In genomic region chr1:74643926-74644325, GRCm38 (mm10) we compare ENCODE assay signal across 11 mouse cellular contexts. TPM values are rescaled to one million over a fixed set of nuclear protein-coding genes. Genes with fewer than 3 reads are reported as not detected.
DNase-seq lines count a peak whose midpoint lies in the region; ATAC-seq and TF ChIP-seq lines count a peak whose summit lies in the region.
"Had no signal": no experiment of that assay in that cellular context is flagged by ENCODE, and none has a peak within 500 bp of the region (broad histone marks: within the 10 kb centered on the region; RNA-seq: fewer than 3 reads in every experiment).

No protein-coding gene starts in this region.

- H3K36me3 ChIP-seq in hindbrain, embryonic 11.5 days (ENCODE audit: control insufficient read depth, insufficient read depth, low read length): no peaks in the 10 kb centered on the region
- no peaks in the 10 kb centered on the region for H3K36me3 ChIP-seq in hindbrain, embryonic 13.5 days
- no peaks in the 10 kb centered on the region for H3K36me3 ChIP-seq in thymus, adult 2 months (ENCODE audit: control insufficient read depth, insufficient read depth, low read length)
- no peaks in the 10 kb centered on the region for H3K36me3 ChIP-seq in heart, postnatal 0 days (replicated peaks; ENCODE audit: control insufficient read depth, insufficient read depth, low read length)
- H3K36me3 ChIP-seq: limb, embryonic 13.5 days had no signal

- no peak overlapping the region for H3K4me3 ChIP-seq in hindbrain, embryonic 11.5 days (ENCODE audit: low read depth, low read length)
- no peak overlapping the region for H3K4me3 ChIP-seq in hindbrain, embryonic 13.5 days
- no peak overlapping the region for H3K4me3 ChIP-seq in thymus, adult 2 months (ENCODE audit: control insufficient read depth, insufficient read depth, low read length)
- H3K4me3 ChIP-seq in heart, postnatal 0 days (ENCODE audit: low read depth, low read length): no peak overlapping the region
- H3K4me3 ChIP-seq: limb, embryonic 13.5 days had no signal

- H3K27ac ChIP-seq in hindbrain, embryonic 11.5 days (ENCODE audit: low read depth, low read length): no peak overlapping the region
- H3K27ac ChIP-seq in hindbrain, embryonic 13.5 days: no peak overlapping the region
- no peak overlapping the region for H3K27ac ChIP-seq in thymus, adult 2 months (ENCODE audit: control insufficient read depth, insufficient read depth, low read length)
- no peak overlapping the region for H3K27ac ChIP-seq in heart, postnatal 0 days (ENCODE audit: low read depth)
- H3K27ac ChIP-seq: limb, embryonic 13.5 days had no signal

- no peaks in the 10 kb centered on the region for H3K9me3 ChIP-seq in hindbrain, embryonic 11.5 days (ENCODE audit: control insufficient read depth, low read length)
- no peaks in the 10 kb centered on the region for H3K9me3 ChIP-seq in hindbrain, embryonic 13.5 days
- no peaks in the 10 kb centered on the region for H3K9me3 ChIP-seq in heart, postnatal 0 days (replicated peaks; ENCODE audit: control insufficient read depth, low read length)
- H3K9me3 ChIP-seq: limb, embryonic 13.5 days had no signal

- no peaks in the 10 kb centered on the region for H3K27me3 ChIP-seq in hindbrain, embryonic 11.5 days (ENCODE audit: control insufficient read depth, insufficient read depth, low read length)
- no peaks in the 10 kb centered on the region for H3K27me3 ChIP-seq in hindbrain, embryonic 13.5 days
- no peaks in the 10 kb centered on the region for H3K27me3 ChIP-seq in thymus, adult 2 months (ENCODE audit: control insufficient read depth, insufficient read depth, low read length)
- H3K27me3 ChIP-seq in heart, postnatal 0 days (ENCODE audit: control insufficient read depth, insufficient read depth, low read length): no peaks in the 10 kb centered on the region
- H3K27me3 ChIP-seq: limb, embryonic 13.5 days had no signal

- no peak for ATAC-seq in hindbrain, embryonic 11.5 days (ENCODE audit: low FRiP score)
- no peak for ATAC-seq in hindbrain, embryonic 13.5 days (ENCODE audit: low FRiP score)
- ATAC-seq in heart, postnatal 0 days (ENCODE audit: insufficient read depth, low read depth): peak; percentile 39; the same call in 1 of the 2 replicates

- H3K4me1 ChIP-seq in hindbrain, embryonic 11.5 days (replicated peaks; ENCODE audit: control insufficient read depth, insufficient read depth, low read length): no peaks in the 10 kb centered on the region
- H3K4me1 ChIP-seq in hindbrain, embryonic 13.5 days (replicated peaks): no peaks in the 10 kb centered on the region
- no peaks in the 10 kb centered on the region for H3K4me1 ChIP-seq in thymus, adult 2 months (replicated peaks; ENCODE audit: control insufficient read depth, insufficient read depth, low read length)
- H3K4me1 ChIP-seq in heart, postnatal 0 days (ENCODE audit: control insufficient read depth, insufficient read depth): no peaks in the 10 kb centered on the region
- H3K4me1 ChIP-seq: limb, embryonic 13.5 days had no signal

- no peak for TF ChIP-seq CTCF in thymus, adult 2 months (IDR thresholded peaks at IDR 0.05; ENCODE audit: borderline replicate concordance, control insufficient read depth, extremely low read depth, insufficient read depth, low read length, poor library complexity)
- peak; percentile 65 for TF ChIP-seq CTCF in heart, postnatal 0 days (IDR thresholded peaks at IDR 0.05; ENCODE audit: low read depth)

- TF ChIP-seq EP300 in heart, postnatal 0 days (IDR thresholded peaks at IDR 0.05; ENCODE audit: low read depth): no peak

- DNase-seq in hindbrain, embryonic 11.5 days (ENCODE audit: low spot score): peak; percentile 35
- DNase-seq in thymus, adult 2 months: peak; percentile 13
- no peak for DNase-seq in thymus, postnatal 36 days
- peak; percentile 65 for DNase-seq in heart, postnatal 0 days (ENCODE audit: low spot score)
- DNase-seq in yolk sac, embryonic 10.5 days (ENCODE audit: low spot score): peak; percentile 28
- no peak for DNase-seq in right cerebral cortex, postnatal 36 days (ENCODE audit: low spot score in 2 of 2)
- no peak for DNase-seq in spleen, adult 18-20 months
- DNase-seq: cerebellum, adult 9-11 months; gastrocnemius, postnatal 25 days had no signal

- H3K4me2 ChIP-seq in hindbrain, embryonic 11.5 days (replicated peaks; ENCODE audit: low read depth, low read length): no peak overlapping the region
- no peak overlapping the region for H3K4me2 ChIP-seq in hindbrain, embryonic 13.5 days
- H3K4me2 ChIP-seq in heart, postnatal 0 days (ENCODE audit: low read depth, low read length): no peak overlapping the region
- H3K4me2 ChIP-seq: limb, embryonic 13.5 days had no signal

- no peak overlapping the region for H3K9ac ChIP-seq in hindbrain, embryonic 11.5 days (ENCODE audit: low read depth, low read length)
- no peak overlapping the region for H3K9ac ChIP-seq in hindbrain, embryonic 13.5 days
- no peak overlapping the region for H3K9ac ChIP-seq in heart, postnatal 0 days (replicated peaks; ENCODE audit: low read depth, low read length)
- H3K9ac ChIP-seq: limb, embryonic 13.5 days had no signal

- no peak for TF ChIP-seq POLR2A in thymus, adult 2 months (IDR thresholded peaks at IDR 0.05; ENCODE audit: control insufficient read depth, extremely low read depth, insufficient read depth, low read length, poor library complexity)

RNA-seq across cellular contexts. Expression of gene Ttll4, which starts 17.6 kb away (rescaled TPM):
- polyA plus RNA-seq in hindbrain, embryonic 11.5 days (2014; fragmentation: Nextera tagmentation; extraction: Ambion mirVana): 25.6 and 38.0 TPM in 2 replicates
- 11.9 and 13.3 TPM in 2 replicates for polyA plus RNA-seq in hindbrain, embryonic 13.5 days (2015; fragmentation: Nextera tagmentation; extraction: Ambion mirVana)
- 45.7 and 51.4 TPM in 2 replicates for polyA plus RNA-seq in thymus, adult 2 months (2012; rRNA removed)
- total RNA-seq in heart, postnatal 0 days (2014; rRNA removed; ENCODE audit: low replicate concordance): 13.4 and 22.9 TPM in 2 replicates
- polyA plus RNA-seq in heart, postnatal 0 days (2015; fragmentation: Nextera tagmentation; extraction: Ambion mirVana): 3.5 and 4.7 TPM in 2 replicates

RNA-seq across cellular contexts. Expression of gene Stk36, which starts 42.7 kb away (rescaled TPM):
- polyA plus RNA-seq in hindbrain, embryonic 11.5 days (2014; fragmentation: Nextera tagmentation; extraction: Ambion mirVana): 20.6 and 23.9 TPM in 2 replicates
- polyA plus RNA-seq in hindbrain, embryonic 13.5 days (2015; fragmentation: Nextera tagmentation; extraction: Ambion mirVana): 22.1 and 24.8 TPM in 2 replicates
- 2.6 and 3.7 TPM in 2 replicates for polyA plus RNA-seq in thymus, adult 2 months (2012; rRNA removed)
- 0.27 and 0.38 TPM in 2 replicates for total RNA-seq in heart, postnatal 0 days (2014; rRNA removed; ENCODE audit: low replicate concordance)
- polyA plus RNA-seq in heart, postnatal 0 days (2015; fragmentation: Nextera tagmentation; extraction: Ambion mirVana): 0.79 and 2.4 TPM in 2 replicates

RNA-seq across cellular contexts. Expression of gene Rnf25, which starts 42.7 kb away (rescaled TPM):
- 9.2 and 9.6 TPM in 2 replicates for polyA plus RNA-seq in hindbrain, embryonic 11.5 days (2014; fragmentation: Nextera tagmentation; extraction: Ambion mirVana)
- polyA plus RNA-seq in hindbrain, embryonic 13.5 days (2015; fragmentation: Nextera tagmentation; extraction: Ambion mirVana): 46.4 and 47.5 TPM in 2 replicates
- polyA plus RNA-seq in thymus, adult 2 months (2012; rRNA removed): 68.0 and 82.4 TPM in 2 replicates
- total RNA-seq in heart, postnatal 0 days (2014; rRNA removed; ENCODE audit: low replicate concordance): 33.0 and 37.4 TPM in 2 replicates
- 16.0 and 16.5 TPM in 2 replicates for polyA plus RNA-seq in heart, postnatal 0 days (2015; fragmentation: Nextera tagmentation; extraction: Ambion mirVana)

RNA-seq across cellular contexts. Expression of gene Bcs1l, which starts 55.8 kb away (rescaled TPM):
- 19.8 and 20.8 TPM in 2 replicates for polyA plus RNA-seq in hindbrain, embryonic 11.5 days (2014; fragmentation: Nextera tagmentation; extraction: Ambion mirVana)
- 21.6 and 23.3 TPM in 2 replicates for polyA plus RNA-seq in hindbrain, embryonic 13.5 days (2015; fragmentation: Nextera tagmentation; extraction: Ambion mirVana)
- 14.7 and 17.3 TPM in 2 replicates for polyA plus RNA-seq in thymus, adult 2 months (2012; rRNA removed)
- total RNA-seq in heart, postnatal 0 days (2014; rRNA removed; ENCODE audit: low replicate concordance): 15.3 and 26.8 TPM in 2 replicates
- polyA plus RNA-seq in heart, postnatal 0 days (2015; fragmentation: Nextera tagmentation; extraction: Ambion mirVana): 17.4 and 18.8 TPM in 2 replicates

RNA-seq across cellular contexts. Expression of gene Zfp142, which starts 55.9 kb away (rescaled TPM):
- 8.5 and 9.0 TPM in 2 replicates for polyA plus RNA-seq in hindbrain, embryonic 11.5 days (2014; fragmentation: Nextera tagmentation; extraction: Ambion mirVana)
- polyA plus RNA-seq in hindbrain, embryonic 13.5 days (2015; fragmentation: Nextera tagmentation; extraction: Ambion mirVana): 7.7 and 8.3 TPM in 2 replicates
- polyA plus RNA-seq in thymus, adult 2 months (2012; rRNA removed): 28.4 and 30.3 TPM in 2 replicates
- total RNA-seq in heart, postnatal 0 days (2014; rRNA removed; ENCODE audit: low replicate concordance): 5.6 and 6.8 TPM in 2 replicates
- 2.0 and 2.2 TPM in 2 replicates for polyA plus RNA-seq in heart, postnatal 0 days (2015; fragmentation: Nextera tagmentation; extraction: Ambion mirVana)

Comparison
In these comparisons a context has a peak if more than half of its experiments do, and no peak if none do; other contexts are left out.
1. DNase-seq: peak in hindbrain, embryonic 11.5 days (single experiment), thymus, adult 2 months (single experiment), heart, postnatal 0 days (single experiment) and yolk sac, embryonic 10.5 days (single experiment); none in thymus, postnatal 36 days (0 of 2), right cerebral cortex, postnatal 36 days (0 of 2) and spleen, adult 18-20 months (0 of 2).